Mouse (Mus musculus) lung, adult 2 months (tissue): ENCODE measurements at regions not wholly inside any gene's neighbourhood (a gene's known extent, or its start where the extent isn't known, plus 50 kb on each side); places are given as distances from the start of the nearest gene placed in this dataset.

Experiments
- CTCF ChIP-seq: fragments of 200-500 bp; IDR thresholded peaks from 2 replicates; pipeline ENCODE4 v1.5.1; 2011; ENCODE audit warnings: mild to moderate bottlenecking, low read length, control low read depth; ENCODE audit not compliant: insufficient read depth
- POLR2A ChIP-seq: fragments of 200-500 bp; IDR thresholded peaks from 2 replicates; pipeline ENCODE4 v1.6.1; 2011; ENCODE audit warnings: low read depth, mild to moderate bottlenecking, control low read depth, low read length, borderline replicate concordance; ENCODE audit errors: extremely low read depth

GRCm38 (mm10) chr2:117877816-117878215 is 233.9 kb upstream of the Thbs1 start:
- TF ChIP-seq POLR2A: no peak
- TF ChIP-seq CTCF: no peak
